Mouse (Mus musculus) common myeloid progenitor, adult 5-6 weeks (primary cell): ENCODE measurements at regions not wholly inside any gene's neighbourhood (a gene's known extent, or its start where the extent isn't known, plus 50 kb on each side); places are given as distances from the start of the nearest gene placed in this dataset.

Experiments
- ATAC-seq: replicated peaks from 2 replicates; pipeline ENCODE4 v1.8.0; 2016; ENCODE audit warnings: low read depth, mild to moderate bottlenecking, moderate TSS enrichment, inconsistent platforms; ENCODE audit not compliant: poor library complexity, severe bottlenecking

GRCm38 (mm10) chr6:99954832-99955830 lies 228.9 kb upstream of the Prok2 start:
- ATAC-seq = no peak

- ATAC-seq = no peak
These were observed 228.0 kb upstream of the Prok2 start for GRCm38 (mm10) chr6:99953980-99954776.

DNA sequence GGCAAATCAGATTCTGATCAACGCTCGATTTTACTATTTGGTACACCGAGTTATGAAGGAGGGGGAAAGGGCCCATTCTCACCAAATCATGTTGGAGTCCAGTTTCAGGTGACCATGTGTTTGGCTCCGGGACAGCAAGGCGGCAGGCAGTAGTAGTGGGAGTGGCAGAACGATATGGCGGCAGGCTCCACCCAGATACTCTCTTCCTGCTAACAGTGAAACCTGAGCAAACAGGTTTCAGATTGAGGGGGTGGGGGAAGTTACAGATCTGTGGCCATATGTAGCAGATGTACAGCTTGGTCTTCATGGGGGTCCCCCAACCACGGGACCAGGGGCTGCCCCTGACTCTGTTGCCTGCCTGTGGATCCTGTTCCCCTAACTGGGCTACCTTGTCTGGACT lies 224.6 kb upstream of the Prok2 start:
- ATAC-seq = no peak

DNA sequence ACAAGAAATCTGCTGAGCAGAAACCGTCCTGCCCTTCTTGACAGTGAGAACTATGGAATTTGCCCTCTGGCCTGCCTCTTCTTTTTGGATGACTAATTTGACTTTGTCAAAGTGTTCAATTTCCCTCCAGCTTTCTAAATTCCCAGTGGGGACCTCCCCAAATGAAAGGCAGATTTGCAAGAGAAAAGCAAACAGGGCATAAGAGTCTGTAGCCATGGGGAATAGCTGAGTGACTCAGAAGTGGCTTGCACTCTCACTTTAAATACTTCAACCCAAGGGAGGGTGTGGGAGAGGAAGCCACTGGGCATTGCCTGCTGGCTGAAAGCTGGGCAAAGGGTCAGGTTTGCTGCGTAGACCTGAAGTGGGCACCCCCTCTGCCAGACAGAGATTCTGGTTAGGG lies 220.7 kb upstream of the Prok2 start:
- no peak for ATAC-seq

GRCm38 (mm10) chr6:99946481-99946880 lies 220.3 kb upstream of the Prok2 start:
- ATAC-seq = no peak

DNA sequence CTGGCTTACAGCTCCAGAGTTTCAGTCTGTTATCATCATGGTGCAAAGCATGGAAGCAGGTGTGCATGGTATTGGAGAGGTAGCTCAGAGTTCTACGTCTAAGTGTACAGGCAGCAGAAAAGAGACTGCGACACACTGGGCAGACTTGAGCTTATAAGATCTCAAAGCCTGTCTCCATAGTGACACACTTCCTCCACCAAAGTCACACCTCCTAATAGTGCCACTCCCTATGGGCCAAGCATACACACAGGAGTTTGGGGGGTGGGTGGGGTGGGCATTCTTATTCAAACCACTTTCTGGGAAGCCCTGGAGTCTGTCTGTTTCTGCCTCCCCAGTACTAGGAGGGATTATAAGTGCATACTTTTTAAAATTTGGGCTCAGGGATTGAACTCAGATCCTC lies 219.5 kb upstream of the Prok2 start:
- no peak for ATAC-seq

GRCm38 (mm10) chr6:99942958-99943357 lies 216.8 kb upstream of the Prok2 start:
- peak; percentile 64 for ATAC-seq

GRCm38 (mm10) chr6:99940118-99940517 lies 213.9 kb upstream of the Prok2 start:
- ATAC-seq = no peak

GRCm38 (mm10) chr6:99939382-99939781 lies 213.2 kb upstream of the Prok2 start:
- ATAC-seq = no peak

- no peak for ATAC-seq
These were observed 212.8 kb upstream of the Prok2 start for GRCm38 (mm10) chr6:99938949-99939348.

GRCm38 (mm10) chr6:99936716-99937115 lies 210.5 kb upstream of the Prok2 start:
- ATAC-seq = no peak

GRCm38 (mm10) chr6:99935373-99935772 lies 209.2 kb upstream of the Prok2 start:
- no peak for ATAC-seq

DNA sequence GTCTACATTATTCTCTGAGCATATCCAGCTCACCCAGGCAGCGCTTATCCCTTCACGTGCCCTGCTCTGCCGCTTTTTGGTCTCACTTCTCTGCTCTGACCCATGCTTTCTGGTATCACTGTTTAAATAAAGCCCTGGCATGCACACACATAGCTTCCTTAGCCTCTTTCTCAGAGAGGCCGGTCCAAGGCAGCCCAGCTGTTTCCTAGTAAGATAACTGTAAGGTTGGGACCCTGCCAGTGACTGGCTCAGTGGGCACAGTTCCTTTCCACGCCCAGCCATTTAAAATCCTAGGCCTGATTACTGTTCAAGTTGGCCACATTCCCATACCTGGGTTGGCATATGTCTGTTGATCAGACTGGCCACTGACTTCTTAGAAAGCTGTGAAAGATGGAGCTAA lies 208.2 kb upstream of the Prok2 start:
- peak; percentile 56 for ATAC-seq

- no peak for ATAC-seq
These were observed 207.2 kb upstream of the Prok2 start for GRCm38 (mm10) chr6:99933404-99933803.

DNA sequence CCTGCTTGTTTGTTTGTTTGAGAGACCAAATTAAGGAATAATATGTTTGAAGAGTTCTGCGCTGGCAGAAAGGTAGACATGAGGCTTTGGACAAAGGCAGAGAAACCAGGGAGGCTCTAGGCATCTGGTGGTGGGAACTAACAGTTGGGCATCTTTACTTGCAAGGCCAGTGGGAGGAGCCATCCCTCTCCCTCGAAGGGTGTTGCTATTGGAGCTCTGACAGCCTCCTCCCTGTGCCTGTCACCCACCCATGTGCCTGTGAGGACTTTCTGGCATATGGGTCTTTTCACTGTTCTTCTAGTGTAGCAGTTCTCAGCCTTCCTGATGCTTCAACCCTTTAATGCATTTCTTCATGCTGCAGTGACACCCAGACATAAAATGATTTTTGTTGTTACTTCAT lies 206.7 kb upstream of the Prok2 start:
- ATAC-seq = no peak

GRCm38 (mm10) chr6:99932405-99932804 lies 206.2 kb upstream of the Prok2 start:
- no peak for ATAC-seq

DNA sequence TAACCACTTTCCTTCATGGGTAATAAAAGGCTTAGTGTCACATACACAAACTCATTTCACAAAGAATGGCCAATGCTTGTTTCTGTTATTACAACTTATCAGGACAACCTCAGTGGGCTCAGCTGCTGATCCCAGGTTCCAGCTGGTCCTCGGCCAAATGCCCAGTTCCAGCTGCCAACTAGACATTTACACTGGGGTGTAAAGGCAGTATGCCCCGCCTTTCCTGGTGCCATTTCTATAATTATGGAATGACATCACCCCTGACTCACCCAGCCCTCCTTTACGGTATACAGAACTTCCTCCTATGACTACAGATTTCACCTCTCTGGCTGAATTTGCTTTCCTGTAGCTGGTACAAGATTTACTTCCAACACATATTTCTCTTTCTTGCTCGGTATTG lies 205.4 kb upstream of the Prok2 start:
- ATAC-seq = peak; percentile 41; the same call in 1 of the 2 replicates

DNA sequence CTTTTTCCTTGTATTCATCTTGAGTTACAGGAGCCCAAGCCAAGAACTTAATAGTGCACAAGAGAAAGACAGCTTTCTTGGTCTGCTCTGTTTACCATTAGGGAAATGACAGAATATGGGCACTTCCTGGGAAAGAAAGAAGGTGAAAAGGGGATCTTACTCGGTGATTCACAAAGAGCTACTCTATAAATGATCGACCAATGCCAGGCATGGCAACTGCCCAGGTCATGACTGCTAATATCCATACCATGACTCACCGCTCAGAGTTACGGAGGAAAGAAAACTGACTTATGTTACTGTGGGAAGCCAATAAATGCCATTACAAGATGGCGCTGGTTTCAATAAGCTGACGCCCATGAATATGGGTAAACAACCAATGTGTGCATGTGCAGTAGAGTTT lies 204.1 kb upstream of the Prok2 start:
- no peak for ATAC-seq

DNA sequence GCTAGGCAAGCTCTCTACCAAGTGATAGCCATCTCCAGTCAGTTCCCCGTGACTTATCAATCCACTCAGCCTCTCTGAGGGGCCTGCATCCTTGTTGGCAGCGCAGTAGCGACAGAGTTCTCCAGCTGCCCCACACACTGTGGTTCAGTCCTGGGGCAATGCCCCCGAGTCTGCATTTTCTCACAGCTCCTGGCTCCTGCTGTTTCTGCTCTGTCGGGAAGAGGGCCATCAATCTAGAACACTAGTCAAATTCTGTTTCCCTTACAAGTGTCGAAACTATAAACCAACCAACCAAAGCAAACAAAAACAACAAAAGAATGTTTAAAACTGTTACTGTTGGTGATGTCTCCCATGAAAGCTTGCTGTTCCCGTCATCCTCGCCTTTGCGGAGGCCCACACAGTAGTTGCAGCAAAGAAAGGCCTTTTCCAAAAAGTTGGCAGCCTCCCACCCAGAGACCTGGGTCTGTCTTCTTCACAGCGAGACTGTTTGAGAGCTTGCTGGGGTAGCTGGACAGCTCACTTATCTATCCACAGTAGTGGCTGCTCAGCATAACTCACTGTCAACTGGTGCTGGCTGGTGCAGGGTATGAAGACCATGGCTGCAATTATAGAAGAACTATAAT lies 201.9 kb upstream of the Prok2 start:
- ATAC-seq = no peak

DNA sequence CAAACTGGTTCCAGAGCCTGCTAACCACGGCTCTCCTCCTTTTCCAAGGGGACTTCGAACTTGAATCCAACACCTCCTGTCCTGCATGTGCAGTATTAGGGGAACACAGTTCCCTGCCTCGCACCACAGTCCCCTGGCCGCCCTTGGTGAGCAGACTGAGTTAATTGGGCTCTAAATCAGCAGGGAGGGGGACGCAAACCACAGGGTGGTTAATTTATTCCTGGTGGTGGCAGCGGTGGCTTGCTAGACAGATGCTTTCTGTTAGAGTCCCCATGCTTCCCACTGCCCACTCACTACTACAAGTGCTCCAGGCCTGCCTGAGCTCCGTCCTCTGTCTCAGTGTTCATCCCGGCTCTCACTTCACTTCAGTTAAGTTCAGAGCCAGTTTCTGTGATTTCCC lies 198.0 kb upstream of the Prok2 start:
- no peak for ATAC-seq

DNA sequence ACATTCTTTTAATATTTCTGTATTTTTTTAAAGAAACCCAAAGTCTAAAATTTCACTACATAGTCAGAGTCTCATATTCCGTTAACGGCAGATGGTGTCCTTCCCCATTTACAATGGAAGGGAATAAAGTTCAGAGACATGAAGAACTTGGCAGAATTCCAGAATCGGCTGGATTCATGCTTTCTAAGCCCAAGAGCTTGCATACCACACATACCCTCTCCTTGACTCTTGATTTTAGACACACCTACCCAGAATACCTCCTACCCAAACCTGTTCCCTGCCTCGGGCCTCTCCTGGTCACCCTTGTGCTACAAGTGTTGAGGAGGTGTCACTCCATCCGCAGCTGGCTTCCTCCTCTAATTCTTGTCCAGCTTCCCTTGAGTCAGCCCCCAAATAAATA lies 195.8 kb upstream of the Prok2 start:
- no peak for ATAC-seq
